Mouse (Mus musculus) spleen, adult 2 months (tissue): Measurements from ENCODE around the gene Plaur. TPM values are rescaled to one million over a fixed set of nuclear protein-coding genes. Genes with fewer than 3 reads are reported as not detected.

Source experiments
- DNase-seq, 2 experiments: peaks; one replicate each; pipeline versions ENCODE4 v3.0.0 to v3.0.0-alpha.2; 2012 to 2021; ENCODE audit warnings: low spot score in 2 of 2, low read depth in 1 of 2
- H3K27ac ChIP-seq: fragments of 200-500 bp; 2 replicates; pipeline ENCODE4 v1.5.1; 2012; ENCODE audit warnings: low read length, inconsistent platforms; ENCODE audit not compliant: insufficient read depth
- H3K27me3 ChIP-seq: fragments of 200-500 bp; 2 replicates; pipeline ENCODE4 v1.6.1; 2012; ENCODE audit warnings: mild to moderate bottlenecking, moderate library complexity, low read length, inconsistent platforms; ENCODE audit not compliant: control insufficient read depth, insufficient read depth
- H3K36me3 ChIP-seq: fragments of 200-500 bp; 2 replicates; pipeline ENCODE4 v1.6.1; 2012; ENCODE audit warnings: mild to moderate bottlenecking, low read length, inconsistent platforms; ENCODE audit not compliant: control insufficient read depth, insufficient read depth
- H3K4me1 ChIP-seq: fragments of 200-500 bp; 2 replicates; pipeline ENCODE4 v1.6.1; 2011; ENCODE audit warnings: inconsistent platforms; ENCODE audit not compliant: control insufficient read depth, insufficient read depth, insufficient read length
- H3K4me3 ChIP-seq: fragments of 200-500 bp; 2 replicates; pipeline ENCODE4 v1.5.1; 2011; ENCODE audit warnings: mild to moderate bottlenecking, inconsistent platforms; ENCODE audit not compliant: insufficient read depth, insufficient read length; ENCODE audit errors: extremely low read depth
- CTCF ChIP-seq: fragments of 200-500 bp; IDR thresholded peaks from 2 replicates; pipeline ENCODE4 v1.5.1; 2011; ENCODE audit warnings: mild to moderate bottlenecking, inconsistent platforms; ENCODE audit not compliant: insufficient read depth, insufficient read length, insufficient replicate concordance; ENCODE audit errors: extremely low read depth
- POLR2A ChIP-seq: fragments of 200-500 bp; IDR thresholded peaks from 2 replicates; pipeline ENCODE4 v1.6.1; 2011; ENCODE audit warnings: low read depth, low read length, inconsistent platforms
- WGBS: fragments of 180-500 bp; shearing (Covaris S2); methylation state at CpG from one replicate; pipeline ENCODE4 v1.1.7; 2018; 5-methylcytosine and 5-hydroxymethylcytosine counted together
- polyA plus RNA-seq: library from polyadenylated mRNA; depleted of rRNA; stranded (reverse); fragments of >200 nt; gene quantifications from 2 replicates; pipeline ENCODE4 v1.2.3, GENCODE M21; 2012

Gene Plaur
- polyA plus RNA-seq, 1 experiment = 58.6 TPM

- DNase-seq = no peak
- TF ChIP-seq CTCF (no peak), POLR2A (no peak)
- peaks cover 24% of the 10 kb centered on the region for H3K36me3 ChIP-seq
- WGBS = 84% methylated on average over 8 of the region's 8 CpGs
- H3K27me3 ChIP-seq = no peaks in the 10 kb centered on the region
- H3K27ac ChIP-seq = no peak overlapping the region
- peaks cover 2% of the 10 kb centered on the region; the same call in 1 of the 2 replicates for H3K4me1 ChIP-seq
- H3K4me3 ChIP-seq = no peak overlapping the region
Observed at GRCm38 (mm10) chr7:24476338-24476737, 14.1 kb downstream of the Plaur start.

DNA sequence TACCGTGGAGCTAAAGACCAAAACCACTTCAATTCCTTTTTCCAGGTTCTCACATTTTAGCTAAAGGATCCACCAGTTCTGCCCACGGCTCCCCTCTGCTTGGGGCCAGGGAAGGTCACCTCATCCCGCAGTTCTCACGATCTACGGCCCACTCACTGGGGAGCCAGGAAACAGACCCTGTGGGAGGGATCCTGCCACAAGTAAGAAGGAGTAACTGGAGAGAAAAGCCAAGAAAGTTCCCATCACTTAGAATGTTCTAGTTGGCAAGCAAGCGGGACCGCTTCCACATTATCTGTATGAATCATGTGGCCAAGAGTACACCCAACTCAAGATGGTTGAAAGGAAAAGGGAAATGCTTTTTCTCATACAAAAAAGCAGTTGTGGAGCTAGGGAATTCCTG, 14.6 kb downstream of the Plaur start:
- Histone ChIP-seq H3K4me3 (no peak overlapping the region), H3K27ac (no peak overlapping the region), H3K4me1 (peaks cover 7% of the 10 kb centered on the region), H3K36me3 (peaks cover 24% of the 10 kb centered on the region), H3K27me3 (peaks cover 4% of the 10 kb centered on the region; the same call in 1 of the 2 replicates)
- no peak for TF ChIP-seq POLR2A
- TF ChIP-seq CTCF = no peak
- WGBS = 92% methylated on average over 7 of the region's 7 CpGs
- DNase-seq = no peak

GRCm38 (mm10) chr7:24478911-24479310, 16.6 kb downstream of the Plaur start:
- WGBS = 86% methylated on average over 5 of the region's 5 CpGs
- peaks cover 10% of the 10 kb centered on the region for H3K36me3 ChIP-seq
- TF ChIP-seq POLR2A (no peak), CTCF (no peak)
- DNase-seq = no peak
- peaks cover 8% of the 10 kb centered on the region for H3K4me1 ChIP-seq
- peaks cover 15% of the 10 kb centered on the region for H3K27me3 ChIP-seq
- H3K27ac ChIP-seq = no peak overlapping the region
- H3K4me3 ChIP-seq = no peak overlapping the region

DNA sequence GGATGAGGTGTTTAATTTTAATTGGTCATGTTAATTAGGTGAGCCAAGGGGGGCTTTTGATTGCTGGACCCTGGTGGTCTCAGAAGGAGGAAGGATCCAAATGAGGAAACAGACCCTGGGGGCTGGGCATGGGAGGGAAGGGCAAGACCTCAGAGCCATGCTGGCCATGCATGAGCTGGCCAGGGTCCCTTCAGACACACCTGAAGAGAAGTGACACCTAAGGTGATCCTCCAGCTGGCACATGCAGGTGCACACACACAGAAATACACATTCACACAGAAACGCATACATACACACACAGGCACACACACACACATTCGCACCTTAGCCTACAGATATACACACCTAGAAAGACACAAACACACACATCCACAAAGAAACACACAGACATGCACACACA, 17.4 kb downstream of the Plaur start:
- no peak for DNase-seq
- Histone ChIP-seq H3K27me3 (peaks cover 15% of the 10 kb centered on the region), H3K27ac (no peak overlapping the region), H3K4me3 (no peak overlapping the region), H3K4me1 (peaks cover 8% of the 10 kb centered on the region), H3K36me3 (peaks cover 5% of the 10 kb centered on the region)
- TF ChIP-seq CTCF (no peak), POLR2A (no peak)
- WGBS = 86% methylated on average over 2 of the region's 2 CpGs

- DNase-seq = no peak
- Histone ChIP-seq H3K36me3 (peaks cover 3% of the 10 kb centered on the region), H3K27ac (no peak overlapping the region), H3K4me3 (no peak overlapping the region), H3K27me3 (peaks cover 15% of the 10 kb centered on the region), H3K4me1 (peaks cover 8% of the 10 kb centered on the region)
- 79% methylated on average over 18 of the region's 18 CpGs for WGBS
- TF ChIP-seq POLR2A (no peak), CTCF (no peak)
Observed at GRCm38 (mm10) chr7:24480121-24480941, 18.0 kb downstream of the Plaur start.

- Histone ChIP-seq H3K36me3 (peaks cover 3% of the 10 kb centered on the region; the same call in 1 of the 2 replicates), H3K27ac (no peak overlapping the region; the same call in 1 of the 2 replicates), H3K4me3 (peak overlapping the region; percentile 63; the same call in 1 of the 2 replicates), H3K4me1 (peaks cover 8% of the 10 kb centered on the region), H3K27me3 (peaks cover 15% of the 10 kb centered on the region)
- no peak for DNase-seq
- WGBS = 8% methylated on average over 14 of the region's 14 CpGs
- no peak for TF ChIP-seq CTCF
- no peak for TF ChIP-seq POLR2A
Observed at GRCm38 (mm10) chr7:24480986-24481473, 18.7 kb downstream of the Plaur start.
